Mouse (Mus musculus) liver, embryonic 11.5 days (tissue): ENCODE results near the gene Lrsam1. TPM values are rescaled to one million over a fixed set of nuclear protein-coding genes. Genes with fewer than 3 reads are reported as not detected.

Source experiments
- ATAC-seq: fragments of 200-750 bp; cut with Nextera tagmentation; replicated peaks from 2 replicates; pipeline ENCODE4 v1.8.0; 2017; ENCODE audit warnings: moderate number of reproducible peaks, mild to moderate bottlenecking, moderate TSS enrichment, moderate library complexity; ENCODE audit not compliant: low FRiP score
- DNase-seq: peaks from one replicate; pipeline ENCODE4 v3.0.0-alpha.2; 2017; ENCODE audit warnings: low spot score
- H3K27ac ChIP-seq: fragments of 300-500 bp; sonication (generic); 2 replicates; pipeline ENCODE4 v1.5.1; 2014; ENCODE audit warnings: mild to moderate bottlenecking, low read depth, low read length, control low read depth
- H3K27me3 ChIP-seq: fragments of 300-500 bp; sonication (generic); replicated peaks from 2 replicates; pipeline ENCODE4 v1.6.1; 2014; ENCODE audit warnings: low read length, mixed read lengths; ENCODE audit not compliant: control insufficient read depth, insufficient read depth
- H3K36me3 ChIP-seq: fragments of 300-500 bp; sonication (generic); 2 replicates; pipeline ENCODE4 v1.6.1; 2014; ENCODE audit warnings: mild to moderate bottlenecking, low read length, moderate library complexity, mixed read lengths; ENCODE audit not compliant: control insufficient read depth, insufficient read depth
- H3K4me1 ChIP-seq: fragments of 300-500 bp; sonication (generic); replicated peaks from 2 replicates; pipeline ENCODE4 v1.6.1; 2014; ENCODE audit warnings: low read length, mixed read lengths; ENCODE audit not compliant: control insufficient read depth, insufficient read depth
- H3K4me2 ChIP-seq: fragments of 300-500 bp; sonication (generic); 2 replicates; pipeline ENCODE4 v1.6.1; 2014; ENCODE audit warnings: mild to moderate bottlenecking, control low read depth, moderate library complexity
- H3K4me3 ChIP-seq: fragments of 300-500 bp; sonication (generic); 2 replicates; pipeline ENCODE4 v1.5.1; 2014; ENCODE audit warnings: low read depth, low read length, control low read depth
- H3K9ac ChIP-seq: fragments of 300-500 bp; sonication (generic); 2 replicates; pipeline ENCODE4 v1.6.1; 2014; ENCODE audit warnings: low read depth, low read length, control low read depth
- H3K9me3 ChIP-seq: fragments of 300-500 bp; sonication (generic); 2 replicates; pipeline ENCODE4 v1.6.1; 2016; ENCODE audit warnings: low read length, inconsistent platforms, mixed read lengths; ENCODE audit not compliant: control insufficient read depth
- WGBS: fragments of 180-500 bp; shearing (Covaris S2); extraction: QIAGEN DNeasy Blood & Tissue Kit; methylation state at CpG from one replicate; pipeline ENCODE4 v1.1.7; 2014; 5-methylcytosine and 5-hydroxymethylcytosine counted together
- polyA plus RNA-seq: library from polyadenylated mRNA; unstranded; fragments of >200 nt; fragmentation: Nextera tagmentation; extraction: Ambion mirVana; gene quantifications from 2 replicates; pipeline ENCODE4 v1.2.1, GENCODE M21; 2014

Gene Lrsam1
- polyA plus RNA-seq, 1 experiment from 2014 or later = 6.1 TPM

- DNase-seq (no peak), ATAC-seq (peak; percentile 24; the same call in 1 of the 2 replicates)
- Histone ChIP-seq H3K4me2 (no peak overlapping the region), H3K9me3 (no peaks in the 10 kb centered on the region), H3K4me3 (no peak overlapping the region), H3K27me3 (no peaks in the 10 kb centered on the region), H3K4me1 (peaks cover 21% of the 10 kb centered on the region), H3K9ac (no peak overlapping the region), H3K27ac (peak overlapping the region; percentile 51), H3K36me3 (peaks cover 9% of the 10 kb centered on the region)
- WGBS = 70% methylated on average over 3 of the region's 3 CpGs
These were observed 46.5 kb downstream of the Lrsam1 start for GRCm38 (mm10) chr2:32914896-32915295.

GRCm38 (mm10) chr2:32914362-32914761 is 47.1 kb downstream of the Lrsam1 start:
- Histone ChIP-seq H3K4me2 (no peak overlapping the region), H3K36me3 (peaks cover 4% of the 10 kb centered on the region)

GRCm38 (mm10) chr2:32912210-32912804 is 49.1 kb downstream of the Lrsam1 start:
- H3K27ac ChIP-seq = no peak overlapping the region

More at GRCm38 (mm10) chr2:32914362-32914761, 47.1 kb downstream of the Lrsam1 start:
- no peaks in the 10 kb centered on the region for H3K27me3 ChIP-seq
- peak overlapping the region; percentile 51 for H3K27ac ChIP-seq
- H3K9me3 ChIP-seq = no peaks in the 10 kb centered on the region
- DNase-seq (no peak), ATAC-seq (no peak)
- no peak overlapping the region for H3K9ac ChIP-seq
- 74% methylated on average over 5 of the region's 5 CpGs for WGBS
- H3K4me3 ChIP-seq = no peak overlapping the region
- peaks cover 21% of the 10 kb centered on the region for H3K4me1 ChIP-seq

GRCm38 (mm10) chr2:32911639-32912182 is 49.7 kb downstream of the Lrsam1 start:
- Histone ChIP-seq H3K27ac (no peak overlapping the region), H3K4me1 (peaks cover 29% of the 10 kb centered on the region), H3K9ac (no peak overlapping the region), H3K4me3 (no peak overlapping the region), H3K27me3 (no peaks in the 10 kb centered on the region), H3K4me2 (no peak overlapping the region), H3K36me3 (peaks cover 4% of the 10 kb centered on the region; the same call in 1 of the 2 replicates), H3K9me3 (no peaks in the 10 kb centered on the region)
- DNase-seq = no peak
- WGBS = 86% methylated on average over 7 of the region's 7 CpGs
- no peak for ATAC-seq

More at GRCm38 (mm10) chr2:32912210-32912804, 49.1 kb downstream of the Lrsam1 start:
- Histone ChIP-seq H3K4me2 (no peak overlapping the region), H3K9ac (no peak overlapping the region), H3K4me1 (peaks cover 27% of the 10 kb centered on the region), H3K27me3 (no peaks in the 10 kb centered on the region), H3K36me3 (peaks cover 4% of the 10 kb centered on the region; the same call in 1 of the 2 replicates), H3K9me3 (no peaks in the 10 kb centered on the region), H3K4me3 (no peak overlapping the region)
- ATAC-seq (no peak), DNase-seq (peak; percentile 77)
- 30% methylated on average over 19 of the region's 19 CpGs for WGBS

GRCm38 (mm10) chr2:32908796-32909195 is 52.6 kb downstream of the Lrsam1 start:
- H3K9ac ChIP-seq = 0 out of 2 replicates have a peak overlapping the region, but pooled peaks have one; percentile 18
- no peak for ATAC-seq
- peak overlapping the region; percentile 69 for H3K27ac ChIP-seq
- H3K4me3 ChIP-seq = no peak overlapping the region
- H3K36me3 ChIP-seq = peaks cover 2% of the 10 kb centered on the region; the same call in 1 of the 2 replicates
- WGBS = 57% methylated on average over 11 of the region's 11 CpGs
- no peaks in the 10 kb centered on the region for H3K27me3 ChIP-seq
- H3K9me3 ChIP-seq = no peaks in the 10 kb centered on the region
- H3K4me2 ChIP-seq = no peak overlapping the region; the same call in 1 of the 2 replicates
- peaks cover 39% of the 10 kb centered on the region for H3K4me1 ChIP-seq
- DNase-seq = no peak

GRCm38 (mm10) chr2:32908272-32908671 is 53.1 kb downstream of the Lrsam1 start:
- no peak overlapping the region; the same call in 1 of the 2 replicates for H3K4me2 ChIP-seq
- no peak for ATAC-seq
- no peaks in the 10 kb centered on the region for H3K9me3 ChIP-seq
- H3K4me3 ChIP-seq = no peak overlapping the region
- no peaks in the 10 kb centered on the region for H3K27me3 ChIP-seq
- no peak for DNase-seq
- 17% methylated on average over 6 of the region's 6 CpGs for WGBS
- peaks cover 43% of the 10 kb centered on the region for H3K4me1 ChIP-seq
- peak overlapping the region; percentile 69 for H3K27ac ChIP-seq
- peaks cover 2% of the 10 kb centered on the region; the same call in 1 of the 2 replicates for H3K36me3 ChIP-seq
- H3K9ac ChIP-seq = no peak overlapping the region

- peaks cover 2% of the 10 kb centered on the region; the same call in 1 of the 2 replicates for H3K36me3 ChIP-seq
These were observed 54.0 kb downstream of the Lrsam1 start for GRCm38 (mm10) chr2:32907442-32907841.

GRCm38 (mm10) chr2:32905297-32905696 is 56.1 kb downstream of the Lrsam1 start:
- DNase-seq (no peak), ATAC-seq (no peak)
- no peaks in the 10 kb centered on the region for H3K27me3 ChIP-seq
- H3K9me3 ChIP-seq = no peaks in the 10 kb centered on the region
- WGBS = 77% methylated on average over 8 of the region's 8 CpGs
- no peak overlapping the region for H3K4me2 ChIP-seq
- no peaks in the 10 kb centered on the region for H3K36me3 ChIP-seq
- no peak overlapping the region for H3K9ac ChIP-seq
- H3K4me3 ChIP-seq = no peak overlapping the region
- H3K4me1 ChIP-seq = peaks cover 43% of the 10 kb centered on the region
- peak overlapping the region; percentile 9; the same call in 1 of the 2 replicates for H3K27ac ChIP-seq

More at GRCm38 (mm10) chr2:32907442-32907841, 54.0 kb downstream of the Lrsam1 start:
- Histone ChIP-seq H3K9ac (no peak overlapping the region), H3K27me3 (no peaks in the 10 kb centered on the region), H3K27ac (peak overlapping the region; percentile 69), H3K4me3 (no peak overlapping the region), H3K4me2 (no peak overlapping the region), H3K4me1 (peaks cover 43% of the 10 kb centered on the region), H3K9me3 (no peaks in the 10 kb centered on the region)
- DNase-seq (no peak), ATAC-seq (no peak)
- 74% methylated on average over 8 of the region's 8 CpGs for WGBS
